Mouse (Mus musculus) small intestine, adult 2 months (tissue): ENCODE results near the gene Igll1.

ENCODE experiments used
- CTCF ChIP-seq: fragments of 200-500 bp; IDR thresholded peaks from 2 replicates; pipeline ENCODE4 v1.5.1; 2012; ENCODE audit warnings: low read depth, mild to moderate bottlenecking, control low read depth, inconsistent platforms, low read length, moderate library complexity, mixed read lengths; ENCODE audit not compliant: insufficient replicate concordance, insufficient read length; ENCODE audit errors: extremely low read depth
- POLR2A ChIP-seq: fragments of 200-500 bp; IDR thresholded peaks from 2 replicates; pipeline ENCODE4 v1.6.1; 2012; ENCODE audit warnings: low read depth, mild to moderate bottlenecking, control low read depth, inconsistent platforms, low read length, moderate library complexity

- TF ChIP-seq CTCF: peak; percentile 17; the same call in 1 of the 2 replicates
- no peak for TF ChIP-seq POLR2A
Observed at GRCm38 (mm10) chr16:16828757-16829615, 34.8 kb downstream of the Igll1 start, which contains the start of gene Spag6l.
